Mouse (Mus musculus): Measurements from ENCODE around the gene Efnb1.

GRCm38 (mm10) chrX:99149047-99149446 lies 13.1 kb downstream of the Efnb1 start:
- no peak for TF ChIP-seq CTCF (IDR thresholded peaks at IDR 0.05; ENCODE audit: low read depth)
- TF ChIP-seq EP300 (IDR thresholded peaks at IDR 0.05; ENCODE audit: low read depth): no peak
